Mouse (Mus musculus) gastrocnemius, postnatal 4 days (tissue): Measurements from ENCODE around the gene Zmpste24. TPM values are rescaled to one million over a fixed set of nuclear protein-coding genes. Genes with fewer than 3 reads are reported as not detected.

Experiments used
- DNase-seq, 2 experiments: peaks; one replicate each; pipeline ENCODE4 v3.0.0; 2021 to 2022; ENCODE audit warnings: low spot score in 2 of 2, mixed read lengths in 2 of 2
- total RNA-seq, 2 experiments: library from RNA; stranded (reverse); gene quantifications; 2 replicates each; pipeline ENCODE4 v1.2.3; 2021

Gene Zmpste24
- total RNA-seq, 2 experiments from 2014 or later: 23.0 to 24.0 TPM

- DNase-seq: peak in 1 of 2 experiments; percentile 37
Measured at GRCm38 (mm10) chr4:121039331-121040115, 58.5 kb downstream of the Zmpste24 start, which contains the start of gene Col9a2. TSS of gene Col9a2 (plus strand) at chr4:121039385.

- DNase-seq: no peak
Measured at GRCm38 (mm10) chr4:121033006-121033405, 65.0 kb downstream of the Zmpste24 start.

- no peak for DNase-seq
Measured at GRCm38 (mm10) chr4:121031440-121031839, 66.6 kb downstream of the Zmpste24 start.

GRCm38 (mm10) chr4:121029632-121030031 lies 68.4 kb downstream of the Zmpste24 start:
- DNase-seq: no peak

GRCm38 (mm10) chr4:121028659-121029392 lies 69.2 kb downstream of the Zmpste24 start:
- DNase-seq: peak; percentile 40 to 63

GRCm38 (mm10) chr4:121028146-121028545 lies 69.9 kb downstream of the Zmpste24 start:
- DNase-seq: no peak

- no peak for DNase-seq
Measured at GRCm38 (mm10) chr4:121025681-121026080, 72.4 kb downstream of the Zmpste24 start.

GRCm38 (mm10) chr4:121023941-121024340 lies 74.1 kb downstream of the Zmpste24 start:
- DNase-seq: no peak

- no peak for DNase-seq
Measured at GRCm38 (mm10) chr4:121023464-121023863, 74.6 kb downstream of the Zmpste24 start.

GRCm38 (mm10) chr4:121021911-121022310 lies 76.1 kb downstream of the Zmpste24 start:
- DNase-seq: no peak

GRCm38 (mm10) chr4:121020040-121020790 lies 77.8 kb downstream of the Zmpste24 start:
- DNase-seq: no peak

- DNase-seq: no peak
Measured at GRCm38 (mm10) chr4:121018250-121018649, 79.8 kb downstream of the Zmpste24 start.

GRCm38 (mm10) chr4:121016928-121017657 lies 80.9 kb downstream of the Zmpste24 start, which contains the start of gene Smap2:
TSS of gene Smap2 (minus strand) at chr4:121017247.
- peak; percentile 99 to 100 for DNase-seq

GRCm38 (mm10) chr4:121016021-121016898 lies 81.8 kb downstream of the Zmpste24 start:
- peak in 1 of 2 experiments; percentile 28 for DNase-seq

GRCm38 (mm10) chr4:121015268-121015659 lies 82.8 kb downstream of the Zmpste24 start:
- no peak for DNase-seq

GRCm38 (mm10) chr4:121014594-121015267 lies 83.3 kb downstream of the Zmpste24 start:
- DNase-seq: no peak

GRCm38 (mm10) chr4:121010770-121011549 lies 87.1 kb downstream of the Zmpste24 start:
- no peak for DNase-seq
